Mouse (Mus musculus) effector memory CD4-positive, alpha-beta T cell, adult 5 months (primary cell): ENCODE measurements around the gene Gm10300. TPM values are rescaled to one million over a fixed set of nuclear protein-coding genes. Genes with fewer than 3 reads are reported as not detected.

Source experiments
- polyA plus RNA-seq: library from polyadenylated mRNA; unstranded; fragments of 100-300 nt; shearing (Covaris generic); gene quantifications from one replicate; pipeline ENCODE4 v1.2.1, GENCODE M21; 2017

Gene Gm10300
- 0.39 TPM for polyA plus RNA-seq

GRCm38 (mm10) chr4:132074077-132074932, at the start of gene Gm10300:
Gene Gm10300, plus strand, starts transcription at chr4:132074697.

GRCm38 (mm10) chr4:132074933-132075769, 654 bp downstream of the Gm10300 start, which contains the start of gene Epb41:
Gene Epb41, minus strand, starts transcription at chr4:132075321.

Other genes starting within 250 kb of the Gm10300 start
- 0.19 TPM for gene Ptpru, start 236.4 kb upstream of the Gm10300 start, polyA plus RNA-seq
- 24.0 TPM for gene Mecr, start 231.2 kb upstream of the Gm10300 start, polyA plus RNA-seq
- gene Srsf4, start 201.1 kb upstream of the Gm10300 start, polyA plus RNA-seq: 127 TPM
- gene Tmem200b, start 152.9 kb upstream of the Gm10300 start, polyA plus RNA-seq: not detected
- gene Epb41, start 624 bp downstream of the Gm10300 start, polyA plus RNA-seq: 205 TPM
- not detected for gene Oprd1, start 69.8 kb downstream of the Gm10300 start, polyA plus RNA-seq
- 91.9 TPM for gene Ythdf2, start 137.6 kb downstream of the Gm10300 start, polyA plus RNA-seq
- gene Gmeb1, start 186.9 kb downstream of the Gm10300 start, polyA plus RNA-seq: 4.7 TPM
- gene Taf12, start 199.7 kb downstream of the Gm10300 start, polyA plus RNA-seq: 44.0 TPM
- gene Rab42, start 228.7 kb downstream of the Gm10300 start, polyA plus RNA-seq: not detected